31 mouse cellular contexts compared by ENCODE assay signal in the genomic region with DNA sequence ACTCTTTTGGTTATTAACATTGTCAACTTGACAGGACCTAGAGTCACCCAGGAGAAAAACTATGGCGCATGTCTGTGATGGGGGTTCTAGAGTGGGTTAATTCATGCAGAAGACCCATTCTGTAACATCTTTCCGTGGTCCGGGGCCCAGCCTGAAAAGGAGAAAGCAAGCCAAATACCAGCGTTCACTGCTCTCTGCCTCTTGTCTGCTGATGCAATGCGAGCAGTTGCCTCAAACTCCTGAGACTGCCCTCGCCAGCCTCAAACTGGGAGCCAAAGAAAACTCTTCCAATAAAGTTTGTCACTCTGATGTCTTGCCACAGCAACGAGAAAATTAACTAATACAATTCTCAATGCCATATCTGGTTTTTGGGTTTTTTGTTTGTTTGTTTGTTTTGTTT. TPM values are rescaled to one million over a fixed set of nuclear protein-coding genes. Genes with fewer than 3 reads are reported as not detected.
A peak's percentile ranks its signal among the peaks of the same experiment; 100 is the strongest.
DNase-seq lines count a peak whose midpoint lies in the region; ATAC-seq and TF ChIP-seq lines count a peak whose summit lies in the region.
"Had no signal": no experiment of that assay in that cellular context is flagged by ENCODE, and none has a peak within 500 bp of the region (broad histone marks: within the 10 kb centered on the region; RNA-seq: fewer than 3 reads in every experiment).

No protein-coding gene starts in this region.

- H3K9ac ChIP-seq in forebrain, embryonic 16.5 days (replicated peaks; ENCODE audit: low read depth, low read length) = no peak overlapping the region
- H3K9ac ChIP-seq in forebrain, embryonic 14.5 days (ENCODE audit: low read length) = no peak overlapping the region
- no peak overlapping the region for H3K9ac ChIP-seq in forebrain, embryonic 12.5 days
- H3K9ac ChIP-seq: embryonic facial prominence, embryonic 13.5 days; forebrain, embryonic 13.5 days; heart, embryonic 12.5 days; heart, embryonic 15.5 days; hindbrain, embryonic 14.5 days had no signal

- TF ChIP-seq CTCF in testis, adult 2 months (IDR thresholded peaks at IDR 0.05; ENCODE audit: control insufficient read depth, insufficient read depth, insufficient replicate concordance, low read depth, low read length) = no peak

- no peaks in the 10 kb centered on the region for H3K9me3 ChIP-seq in forebrain, embryonic 16.5 days (ENCODE audit: control insufficient read depth, low read length)
- no peaks in the 10 kb centered on the region for H3K9me3 ChIP-seq in forebrain, embryonic 14.5 days (replicated peaks; ENCODE audit: control insufficient read depth, low read length)
- no peaks in the 10 kb centered on the region for H3K9me3 ChIP-seq in forebrain, embryonic 12.5 days
- H3K9me3 ChIP-seq: embryonic facial prominence, embryonic 10.5 days; embryonic facial prominence, embryonic 13.5 days; forebrain, embryonic 13.5 days; G1E; heart, embryonic 12.5 days; heart, embryonic 15.5 days had no signal

- peak; percentile 19; the same call in 1 of the 2 replicates for ATAC-seq in forebrain, embryonic 16.5 days
- no peak for ATAC-seq in forebrain, embryonic 14.5 days
- ATAC-seq in forebrain, embryonic 12.5 days (ENCODE audit: low FRiP score) = no peak
- ATAC-seq: hindbrain, postnatal 0 days; inflammation-experienced regulatory T-cells, adult 6 months; intestine, embryonic 16.5 days; Patski had no signal

- peak; percentile 32 for DNase-seq in adrenal gland, postnatal 10 days
- no peak for DNase-seq in adrenal gland, adult 18-20 months (ENCODE audit: low spot score in 2 of 2)
- DNase-seq in forebrain, embryonic 14.5 days (ENCODE audit: low spot score) = no peak
- DNase-seq in testis, postnatal 10 days (ENCODE audit: low spot score) = no peak
- DNase-seq: B cell, adult 2 months; cerebellum, adult 11-12 months; cerebellum, adult 8-10 months; cerebellum, postnatal 10 days; cerebellum, postnatal 36 days; embryo, embryonic 11 days; heart, adult 18-20 months; heart, postnatal 10 days; heart, postnatal 4 days; kidney, adult 18-20 months; kidney, adult 9 months had no signal

- H3K4me2 ChIP-seq in forebrain, embryonic 16.5 days (ENCODE audit: low read length) = no peak overlapping the region
- no peak overlapping the region for H3K4me2 ChIP-seq in forebrain, embryonic 14.5 days (ENCODE audit: low read length)
- H3K4me2 ChIP-seq in forebrain, embryonic 12.5 days = no peak overlapping the region
- H3K4me2 ChIP-seq: embryonic facial prominence, embryonic 13.5 days; forebrain, embryonic 13.5 days; heart, embryonic 12.5 days; heart, embryonic 15.5 days; hindbrain, embryonic 14.5 days had no signal

- H3K27ac ChIP-seq in forebrain, embryonic 16.5 days (ENCODE audit: low read length) = no peak overlapping the region
- H3K27ac ChIP-seq in forebrain, embryonic 14.5 days (ENCODE audit: low read depth, low read length) = no peak overlapping the region
- H3K27ac ChIP-seq in testis, adult 2 months (ENCODE audit: control insufficient read depth, insufficient read depth, low read depth, low read length) = no peak overlapping the region
- no peak overlapping the region for H3K27ac ChIP-seq in forebrain, embryonic 12.5 days
- H3K27ac ChIP-seq: embryonic facial prominence, embryonic 10.5 days; embryonic facial prominence, embryonic 13.5 days; forebrain, embryonic 13.5 days; heart, embryonic 15.5 days; hindbrain, embryonic 14.5 days; hindbrain, postnatal 0 days had no signal

- 53% methylated on average over 7 of the region's 7 CpGs for WGBS in forebrain, embryonic 16.5 days
- 77% methylated on average over 7 of the region's 7 CpGs for WGBS in forebrain, embryonic 14.5 days
- 86% methylated on average over 7 of the region's 7 CpGs for WGBS in forebrain, embryonic 12.5 days

- H3K36me3 ChIP-seq in forebrain, embryonic 16.5 days (ENCODE audit: control insufficient read depth, insufficient read depth) = no peaks in the 10 kb centered on the region
- H3K36me3 ChIP-seq in forebrain, embryonic 14.5 days (ENCODE audit: control insufficient read depth, insufficient read depth, low read length) = no peaks in the 10 kb centered on the region
- H3K36me3 ChIP-seq in testis, adult 2 months (ENCODE audit: control insufficient read depth, insufficient read depth, low read length) = no peaks in the 10 kb centered on the region
- H3K36me3 ChIP-seq in forebrain, embryonic 12.5 days (replicated peaks) = 0 out of 2 replicates have a peak, but pooled peaks cover 2% of the 10 kb centered on the region
- H3K36me3 ChIP-seq: heart, embryonic 12.5 days; heart, embryonic 15.5 days had no signal

- H3K4me1 ChIP-seq in forebrain, embryonic 16.5 days (replicated peaks; ENCODE audit: control insufficient read depth, insufficient read depth, low read length) = peaks cover 11% of the 10 kb centered on the region
- H3K4me1 ChIP-seq in forebrain, embryonic 14.5 days (ENCODE audit: control insufficient read depth, insufficient read depth, low read length) = 0 out of 2 replicates have a peak, but pooled peaks cover 2% of the 10 kb centered on the region
- H3K4me1 ChIP-seq in testis, adult 2 months (ENCODE audit: control insufficient read depth, insufficient read depth, low read length) = no peaks in the 10 kb centered on the region; the same call in 1 of the 2 replicates
- H3K4me1 ChIP-seq in forebrain, embryonic 12.5 days = no peaks in the 10 kb centered on the region
- H3K4me1 ChIP-seq: embryonic facial prominence, embryonic 10.5 days; embryonic facial prominence, embryonic 13.5 days; heart, embryonic 15.5 days had no signal

- no peaks in the 10 kb centered on the region for H3K27me3 ChIP-seq in forebrain, embryonic 16.5 days (replicated peaks; ENCODE audit: control insufficient read depth, insufficient read depth, low read length)
- no peaks in the 10 kb centered on the region for H3K27me3 ChIP-seq in forebrain, embryonic 14.5 days (replicated peaks; ENCODE audit: control insufficient read depth, insufficient read depth, low read length)
- H3K27me3 ChIP-seq in testis, adult 2 months (ENCODE audit: control insufficient read depth, insufficient read depth, low read length) = no peaks in the 10 kb centered on the region
- no peaks in the 10 kb centered on the region for H3K27me3 ChIP-seq in forebrain, embryonic 12.5 days
- H3K27me3 ChIP-seq: CH12.LX; embryonic facial prominence, embryonic 13.5 days; forebrain, embryonic 13.5 days; heart, embryonic 12.5 days; heart, embryonic 15.5 days; Patski had no signal

- no peak overlapping the region for H3K4me3 ChIP-seq in forebrain, embryonic 16.5 days (replicated peaks; ENCODE audit: low read length)
- no peak overlapping the region for H3K4me3 ChIP-seq in forebrain, embryonic 14.5 days (ENCODE audit: low read depth, low read length)
- peak overlapping the region; percentile 68 for H3K4me3 ChIP-seq in testis, adult 2 months (ENCODE audit: control insufficient read depth, low read depth, low read length)
- H3K4me3 ChIP-seq in forebrain, embryonic 12.5 days (replicated peaks) = no peak overlapping the region
- H3K4me3 ChIP-seq: embryonic facial prominence, embryonic 10.5 days; embryonic facial prominence, embryonic 13.5 days; erythroblast, embryonic 14.5 days; forebrain, embryonic 13.5 days; heart, embryonic 12.5 days; heart, embryonic 15.5 days had no signal

- TF ChIP-seq POLR2A in testis, adult 2 months (IDR thresholded peaks at IDR 0.05; ENCODE audit: control insufficient read depth, low read depth, low read length) = no peak

RNA-seq across cellular contexts. Expression of a gene that starts 8.2 kb away (rescaled TPM):
- 10 to 100 TPM; 41.4 to 42.0 TPM for total RNA-seq in adrenal gland, postnatal 10 days (2021)
- 10 to 100 TPM; 52.9 to 56.8 TPM for total RNA-seq in adrenal gland, adult 18-20 months (2021)
- polyA plus RNA-seq in forebrain, embryonic 16.5 days (2015; fragmentation: Nextera tagmentation; extraction: Ambion mirVana) = 26.4 and 27.3 TPM in 2 replicates
- polyA plus RNA-seq in forebrain, embryonic 14.5 days (2014; fragmentation: Nextera tagmentation; extraction: Ambion mirVana) = 26.2 and 26.3 TPM in 2 replicates
- 21.5 and 29.4 TPM in 2 replicates for polyA plus RNA-seq in testis, adult 2 months (2012; rRNA removed)
- 30.3 and 31.6 TPM in 2 replicates for polyA plus RNA-seq in forebrain, embryonic 12.5 days (2016; fragmentation: Nextera tagmentation; extraction: Ambion mirVana)
